Mouse (Mus musculus) heart, embryonic 14.5 days (tissue): Measurements from ENCODE around the gene Il5ra. TPM values are rescaled to one million over a fixed set of nuclear protein-coding genes. Genes with fewer than 3 reads are reported as not detected.

Experiments used
- ATAC-seq: fragments of 200-750 bp; cut with Nextera tagmentation; 2 replicates; pipeline ENCODE4 v1.8.0; 2017; ENCODE audit warnings: low read depth, moderate TSS enrichment; ENCODE audit not compliant: insufficient number of reproducible peaks, insufficient read depth, low FRiP score
- H3K27ac ChIP-seq, 2 experiments: fragments of 200-500 bp in 1 of 2; fragments of 300-500 bp in 1 of 2; sonication (generic) in 1 of 2; replicated peaks in 1 of 2; 2 replicates each; pipeline ENCODE4 v1.5.1; 2012 to 2014; ENCODE audit warnings: low read depth in 2 of 2, low read length in 2 of 2, control low read depth in 1 of 2, mild to moderate bottlenecking in 1 of 2, mixed read lengths in 1 of 2; ENCODE audit not compliant: control insufficient read depth in 1 of 2, insufficient read depth in 1 of 2
- H3K27me3 ChIP-seq: fragments of 300-500 bp; sonication (generic); 2 replicates; pipeline ENCODE4 v1.6.1; 2014; ENCODE audit warnings: mild to moderate bottlenecking, low read length, control low read depth; ENCODE audit not compliant: control insufficient read depth, insufficient read depth
- H3K36me3 ChIP-seq: fragments of 300-500 bp; sonication (generic); 2 replicates; pipeline ENCODE4 v1.6.1; 2014; ENCODE audit warnings: mild to moderate bottlenecking, control low read depth, low read length, mixed read lengths; ENCODE audit not compliant: control insufficient read depth, insufficient read depth
- H3K4me1 ChIP-seq, 2 experiments: fragments of 200-500 bp in 1 of 2; fragments of 300-500 bp in 1 of 2; sonication (generic) in 1 of 2; 2 replicates each; pipeline ENCODE4 v1.6.1; 2012 to 2014; ENCODE audit warnings: low read length in 2 of 2, control low read depth in 1 of 2, mixed read lengths in 1 of 2; ENCODE audit not compliant: control insufficient read depth in 2 of 2, insufficient read depth in 2 of 2
- H3K4me2 ChIP-seq: fragments of 300-500 bp; sonication (generic); 2 replicates; pipeline ENCODE4 v1.6.1; 2014; ENCODE audit warnings: mild to moderate bottlenecking, low read length
- H3K4me3 ChIP-seq, 2 experiments: fragments of 200-500 bp in 1 of 2; fragments of 300-500 bp in 1 of 2; sonication (generic) in 1 of 2; 2 replicates each; pipeline ENCODE4 v1.5.1; 2012 to 2014; ENCODE audit warnings: low read length in 2 of 2, mild to moderate bottlenecking in 2 of 2, control low read depth in 1 of 2, low read depth in 1 of 2, moderate library complexity in 1 of 2; ENCODE audit not compliant: control insufficient read depth in 1 of 2, insufficient read depth in 1 of 2
- H3K9ac ChIP-seq: fragments of 300-500 bp; sonication (generic); 2 replicates; pipeline ENCODE4 v1.6.1; 2014; ENCODE audit warnings: mild to moderate bottlenecking, low read length
- H3K9me3 ChIP-seq: fragments of 300-500 bp; sonication (generic); 2 replicates; pipeline ENCODE4 v1.6.1; 2016; ENCODE audit warnings: low read length, control low read depth; ENCODE audit not compliant: control insufficient read depth
- WGBS: fragments of 180-500 bp; shearing (Covaris S2); extraction: QIAGEN DNeasy Blood & Tissue Kit; methylation state at CpG from one replicate; pipeline ENCODE4 v1.1.7; 2014; 5-methylcytosine and 5-hydroxymethylcytosine counted together
- polyA plus RNA-seq: library from polyadenylated mRNA; unstranded; fragments of >200 nt; fragmentation: Nextera tagmentation; extraction: Ambion mirVana; gene quantifications from 2 replicates; pipeline ENCODE4 v1.2.1, GENCODE M21; 2014

The Il5ra gene
- polyA plus RNA-seq, 1 experiment from 2014 or later, result not detected

GRCm38 (mm10) chr6:106663780-106664651 is 84.8 kb downstream of the Il5ra start:
- Histone ChIP-seq H3K4me3 (no peak overlapping the region), H3K4me1 (no peaks in the 10 kb centered on the region), H3K4me2 (no peak overlapping the region), H3K36me3 (no peaks in the 10 kb centered on the region), H3K27ac (no peak overlapping the region), H3K27me3 (no peaks in the 10 kb centered on the region), H3K9ac (no peak overlapping the region), H3K9me3 (no peaks in the 10 kb centered on the region)
- no peak for ATAC-seq
- 38% methylated on average over 6 of the region's 6 CpGs for WGBS

Other genes starting within 250 kb of the Il5ra start
- 41.1 and 42.7 TPM in 2 replicates for gene Trnt1, start 20.1 kb upstream of the Il5ra start, polyA plus RNA-seq
- gene Crbn, start 51.0 kb upstream of the Il5ra start, polyA plus RNA-seq, result 35.9 and 36.0 TPM in 2 replicates